Mouse (Mus musculus) C2C12 (cell line): ENCODE measurements around the gene Ccdc163.
"Not testable (repeated sequence)": the region's sequence is repeated elsewhere in the genome, so short reads cannot be mapped to it uniquely, and the experiment has no call there.

Experiments
- CEBPB ChIP-seq: IDR thresholded peaks from one replicate; pipeline ENCODE4 v1.6.1; 2011; ENCODE audit warnings: low read depth, mild to moderate bottlenecking, control low read depth, moderate library complexity
- CTCF ChIP-seq: IDR thresholded peaks from one replicate; pipeline ENCODE4 v1.5.1; 2011; ENCODE audit not compliant: control insufficient read depth, insufficient read depth, insufficient read length
- FOSL1 ChIP-seq: IDR thresholded peaks from one replicate; pipeline ENCODE4 v1.8.0; 2011; ENCODE audit warnings: mild to moderate bottlenecking, low read length; ENCODE audit not compliant: poor library complexity, insufficient read depth, severe bottlenecking
- MYOD1 ChIP-seq: IDR thresholded peaks from one replicate; pipeline ENCODE4 v1.6.1; 2011; ENCODE audit warnings: low read depth; ENCODE audit not compliant: control insufficient read depth, insufficient read length

DNA sequence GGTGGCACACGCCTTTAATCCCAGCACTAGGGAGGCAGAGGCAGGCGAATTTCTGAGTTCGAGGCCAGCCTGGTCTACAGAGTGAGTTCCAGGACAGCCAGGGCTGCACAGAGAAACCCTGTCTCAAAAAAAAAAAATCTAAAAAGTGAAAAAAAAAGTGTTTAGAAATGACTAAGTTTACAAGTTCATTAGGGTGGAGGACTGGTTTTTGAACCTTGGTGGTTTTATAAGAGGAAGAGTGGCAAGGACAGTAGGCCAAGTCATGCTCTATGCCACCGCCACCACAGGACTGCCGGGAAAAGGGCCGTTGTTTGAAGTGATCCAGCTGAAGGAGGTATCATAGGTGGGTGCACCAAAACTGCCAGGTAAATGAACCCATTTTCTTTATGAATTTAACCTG is 33.5 kb upstream of the Ccdc163 start:
- not testable (repeated sequence) for TF ChIP-seq CEBPB, CTCF, MYOD1, FOSL1
